Mouse (Mus musculus): ENCODE data around the gene Arhgef25. TPM values are rescaled to one million over a fixed set of nuclear protein-coding genes. Genes with fewer than 3 reads are reported as not detected.
A peak's percentile ranks its signal among the peaks of the same experiment; 100 is the strongest.
"Not testable (repeated sequence)": the region's sequence is repeated elsewhere in the genome, so short reads cannot be mapped to it uniquely, and the experiment has no call there.

The Arhgef25 gene
- polyA plus RNA-seq, 1 experiment from 2014 or later: 30.3 TPM

GRCm38 (mm10) chr10:127170837-127171272 lies 19.0 kb downstream of the Arhgef25 start:
- Histone ChIP-seq H3K9ac (no peak overlapping the region), H3K4me3 (peak overlapping the region; percentile 9), H3K27me3 (peaks cover 40% of the 10 kb centered on the region), H3K4me1 (replicated peaks) (peaks cover 35% of the 10 kb centered on the region), H3K9me3 (no peaks in the 10 kb centered on the region), H3K27ac (replicated peaks) (no peak overlapping the region), H3K36me3 (0 out of 2 replicates have a peak, but pooled peaks cover 3% of the 10 kb centered on the region), H3K4me2 (peak overlapping the region; percentile 48)
- WGBS: 3% methylated on average over 29 of the region's 29 CpGs
- ATAC-seq (ENCODE audit: low FRiP score, low read depth): peak; percentile 17; the same call in 1 of the 2 replicates

GRCm38 (mm10) chr10:127170002-127170401 lies 19.9 kb downstream of the Arhgef25 start:
- H3K4me3 ChIP-seq: peak overlapping the region; percentile 9; the same call in 1 of the 2 replicates
- ATAC-seq (ENCODE audit: low FRiP score, low read depth): no peak
- H3K4me1 ChIP-seq (replicated peaks): peaks cover 38% of the 10 kb centered on the region
- 8% methylated on average over 22 of the region's 22 CpGs for WGBS
- 0 out of 2 replicates have a peak, but pooled peaks cover 3% of the 10 kb centered on the region for H3K36me3 ChIP-seq
- no peaks in the 10 kb centered on the region for H3K9me3 ChIP-seq
- 0 out of 2 replicates have a peak overlapping the region, but pooled peaks have one; percentile 6 for H3K9ac ChIP-seq
- peak overlapping the region; percentile 48 for H3K4me2 ChIP-seq
- H3K27me3 ChIP-seq: peaks cover 40% of the 10 kb centered on the region
- H3K27ac ChIP-seq (replicated peaks): no peak overlapping the region

- 58% methylated on average over 10 of the region's 10 CpGs for WGBS
- Histone ChIP-seq H3K27me3 (peaks cover 40% of the 10 kb centered on the region), H3K27ac (replicated peaks) (no peak overlapping the region), H3K36me3 (0 out of 2 replicates have a peak, but pooled peaks cover 3% of the 10 kb centered on the region), H3K9ac (no peak overlapping the region), H3K4me1 (replicated peaks) (peaks cover 38% of the 10 kb centered on the region), H3K4me2 (peak overlapping the region; percentile 84), H3K9me3 (no peaks in the 10 kb centered on the region), H3K4me3 (0 out of 2 replicates have a peak overlapping the region, but pooled peaks have one; percentile 93)
- ATAC-seq (ENCODE audit: low FRiP score, low read depth): no peak
These were observed 22.2 kb downstream of the Arhgef25 start for GRCm38 (mm10) chr10:127167614-127168192.

DNA sequence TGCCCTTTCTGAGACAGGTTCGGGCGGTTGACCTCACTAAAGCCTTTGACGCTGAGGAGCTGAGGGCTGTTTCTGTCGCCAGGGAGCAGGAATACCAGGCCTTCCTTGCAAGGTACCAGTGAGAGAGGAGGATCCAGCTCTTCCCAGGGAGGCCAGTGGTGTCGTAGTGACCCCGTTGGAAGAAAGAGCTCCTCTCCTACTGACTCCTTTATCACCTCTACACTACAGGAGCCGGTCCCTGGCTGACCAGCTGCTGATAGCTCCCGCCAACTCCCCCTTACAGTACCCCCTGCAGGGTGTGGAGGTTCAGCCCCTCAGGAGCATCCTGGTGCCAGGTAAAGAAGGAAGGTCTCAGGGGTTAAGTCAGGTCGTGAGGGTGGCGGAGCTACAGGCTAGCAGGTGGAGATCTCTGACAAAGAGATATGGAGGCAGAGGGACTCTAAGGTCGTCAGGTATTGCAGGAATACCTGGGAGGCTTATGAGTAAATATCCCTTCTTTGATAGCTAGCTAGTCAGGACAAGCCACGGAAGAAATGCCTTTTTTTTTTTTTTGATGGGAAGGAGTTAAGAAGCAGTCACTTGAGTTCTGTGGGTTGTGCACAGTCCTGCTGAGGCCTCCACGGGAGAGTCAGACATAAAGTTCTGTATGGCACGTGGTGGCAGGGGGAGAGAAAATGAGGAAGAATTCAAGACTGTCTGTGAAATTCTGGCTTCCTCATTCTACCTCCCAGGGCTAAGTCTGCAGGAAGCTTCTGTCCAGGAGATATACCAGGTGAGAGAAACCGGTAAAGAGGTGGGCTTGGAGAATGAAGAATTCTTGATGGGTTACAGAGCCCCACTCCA lies 22.9 kb downstream of the Arhgef25 start:
- ATAC-seq (ENCODE audit: low FRiP score, low read depth): no peak
- Histone ChIP-seq H3K9ac (peak overlapping the region; percentile 98), H3K27me3 (peaks cover 36% of the 10 kb centered on the region), H3K4me1 (replicated peaks) (peaks cover 38% of the 10 kb centered on the region), H3K36me3 (0 out of 2 replicates have a peak, but pooled peaks cover 3% of the 10 kb centered on the region), H3K9me3 (no peaks in the 10 kb centered on the region), H3K4me2 (peak overlapping the region; percentile 84), H3K4me3 (peak overlapping the region; percentile 93), H3K27ac (replicated peaks) (peak overlapping the region; percentile 92)
- WGBS: 25% methylated on average over 15 of the region's 15 CpGs

- ATAC-seq (ENCODE audit: low FRiP score, low read depth): no peak
- Histone ChIP-seq H3K9me3 (no peaks in the 10 kb centered on the region), H3K36me3 (no peaks in the 10 kb centered on the region), H3K4me1 (replicated peaks) (peaks cover 38% of the 10 kb centered on the region), H3K27me3 (peaks cover 34% of the 10 kb centered on the region), H3K4me2 (peak overlapping the region; percentile 84), H3K9ac (peak overlapping the region; percentile 98), H3K4me3 (peak overlapping the region; percentile 93), H3K27ac (replicated peaks) (peak overlapping the region; percentile 92)
- WGBS: 3% methylated on average over 11 of the region's 11 CpGs
These were observed 23.5 kb downstream of the Arhgef25 start for GRCm38 (mm10) chr10:127166404-127166715.

DNA sequence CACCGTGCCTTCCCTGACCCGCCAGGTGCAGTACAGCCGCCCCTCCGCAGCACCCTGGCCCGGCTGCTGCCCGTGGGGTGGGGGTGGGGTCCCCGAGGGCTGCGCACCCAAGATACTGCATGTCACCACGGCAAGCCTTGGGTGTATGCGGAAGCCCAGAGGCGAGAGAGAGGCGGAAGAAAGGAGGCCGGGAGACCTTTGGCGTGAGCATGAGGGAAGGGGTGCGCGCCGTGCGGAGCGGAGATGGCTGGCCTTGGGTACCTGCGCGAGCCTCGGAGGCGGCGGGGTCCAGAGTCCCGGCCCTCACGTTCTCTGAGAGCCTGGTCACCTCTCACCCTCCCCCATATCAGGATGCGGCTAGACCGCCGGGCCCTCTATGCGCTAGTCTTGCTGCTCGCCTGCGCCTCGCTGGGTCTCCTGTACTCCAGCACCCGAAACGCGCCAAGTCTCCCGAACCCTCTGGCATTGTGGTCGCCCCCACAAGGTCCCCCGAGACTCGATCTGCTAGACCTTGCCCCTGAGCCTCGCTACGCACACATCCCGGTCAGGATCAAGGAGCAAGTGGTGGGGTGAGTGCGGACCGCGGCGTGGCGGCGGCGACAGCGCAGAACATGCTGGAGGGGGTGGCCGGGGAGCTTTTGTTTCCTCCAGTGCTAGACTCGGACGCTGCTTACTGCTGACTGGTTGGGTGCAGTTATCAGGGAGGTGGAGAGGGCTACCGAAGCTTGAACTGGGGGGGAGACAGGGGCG lies 24.1 kb downstream of the Arhgef25 start:
- WGBS: under 1% methylated on average over 56 of the region's 56 CpGs

DNA sequence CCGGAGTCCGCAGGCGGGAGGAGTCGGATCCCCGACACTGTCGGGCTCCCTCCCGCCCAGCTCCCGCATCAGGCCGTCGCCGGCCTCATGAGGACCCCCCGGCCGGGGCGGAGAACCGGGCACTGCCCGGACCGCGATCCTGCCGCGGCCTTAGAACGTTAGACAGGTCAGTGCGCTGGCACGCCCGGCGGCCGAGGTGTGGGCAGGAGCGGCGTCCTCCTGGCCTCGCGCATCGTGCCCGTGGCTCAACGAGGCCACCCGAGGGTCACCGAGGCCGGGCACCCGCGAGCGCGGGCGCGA lies 24.6 kb downstream of the Arhgef25 start:
- WGBS: under 1% methylated on average over 42 of the region's 42 CpGs
- Histone ChIP-seq H3K4me2 (peak overlapping the region; percentile 84), H3K9me3 (no peaks in the 10 kb centered on the region), H3K27ac (replicated peaks) (peak overlapping the region; percentile 92), H3K27me3 (peaks cover 26% of the 10 kb centered on the region), H3K4me3 (peak overlapping the region; percentile 93), H3K9ac (peak overlapping the region; percentile 98), H3K4me1 (replicated peaks) (peaks cover 29% of the 10 kb centered on the region), H3K36me3 (no peaks in the 10 kb centered on the region)
- peak; percentile 64 for ATAC-seq (ENCODE audit: low FRiP score, low read depth)

More for the DNA sequence above, 24.1 kb downstream of the Arhgef25 start:
- peak; percentile 57 for ATAC-seq (ENCODE audit: low FRiP score, low read depth)
- no peaks in the 10 kb centered on the region for H3K9me3 ChIP-seq
- peaks cover 34% of the 10 kb centered on the region for H3K4me1 ChIP-seq (replicated peaks)
- peak overlapping the region; percentile 93 for H3K4me3 ChIP-seq
- peaks cover 30% of the 10 kb centered on the region for H3K27me3 ChIP-seq
- peak overlapping the region; percentile 92 for H3K27ac ChIP-seq (replicated peaks)
- H3K9ac ChIP-seq: peak overlapping the region; percentile 98
- peak overlapping the region; percentile 84 for H3K4me2 ChIP-seq
- no peaks in the 10 kb centered on the region for H3K36me3 ChIP-seq

DNA sequence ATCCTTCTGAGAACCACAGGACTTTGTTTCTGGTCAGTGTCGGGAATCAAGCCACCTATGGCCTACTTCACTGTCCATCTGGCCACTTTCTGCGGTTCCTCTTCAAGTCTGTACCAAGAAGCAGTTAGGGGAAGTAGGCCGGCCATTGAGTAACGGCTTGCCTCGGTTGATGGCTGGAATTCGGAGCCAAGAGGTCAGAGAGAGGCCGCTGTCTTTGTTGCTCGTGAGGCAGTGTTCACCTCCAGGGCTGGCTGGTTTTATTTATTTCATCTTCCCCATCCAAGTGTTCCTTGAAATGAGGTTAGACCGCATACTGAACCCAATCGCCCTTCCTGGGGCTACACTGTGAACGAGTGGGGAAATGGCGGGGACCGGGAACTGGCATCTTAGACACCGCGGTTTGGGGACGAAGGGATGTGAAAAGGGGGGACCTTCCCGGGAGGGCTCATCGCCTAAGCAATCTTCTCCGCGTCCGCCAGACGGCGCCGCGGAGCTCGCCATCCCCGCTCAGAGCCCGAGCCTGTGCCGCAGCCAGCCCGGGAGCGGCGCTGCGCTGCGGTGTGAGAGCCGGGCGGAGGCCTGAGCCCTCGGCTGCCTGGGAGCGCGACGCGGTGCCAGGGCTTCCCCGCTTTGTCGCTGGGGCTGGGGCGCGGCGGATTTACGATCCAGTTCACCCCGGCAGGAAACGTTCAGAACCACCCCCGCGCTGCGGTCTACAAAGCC lies 25.1 kb downstream of the Arhgef25 start, which contains the start of gene B4galnt1:
B4galnt1 (plus strand) TSS at position 595 of the 723 bp plus-strand sequence.
- Histone ChIP-seq H3K4me3 (peak within 1 kb of the TSS; percentile 93), H3K27ac (replicated peaks) (peak within 1 kb of the TSS; percentile 92), H3K4me1 (replicated peaks) (peaks cover 25% of the 10 kb centered on the region), H3K4me2 (peak within 1 kb of the TSS; percentile 84), H3K27me3 (peaks cover 22% of the 10 kb centered on the region), H3K9me3 (no peaks in the 10 kb centered on the region), H3K36me3 (no peaks in the 10 kb centered on the region), H3K9ac (peak within 1 kb of the TSS; percentile 98)
- 2% methylated on average over 37 of the region's 52 CpGs for WGBS
- ATAC-seq (ENCODE audit: low FRiP score, low read depth): peak; percentile 89

DNA sequence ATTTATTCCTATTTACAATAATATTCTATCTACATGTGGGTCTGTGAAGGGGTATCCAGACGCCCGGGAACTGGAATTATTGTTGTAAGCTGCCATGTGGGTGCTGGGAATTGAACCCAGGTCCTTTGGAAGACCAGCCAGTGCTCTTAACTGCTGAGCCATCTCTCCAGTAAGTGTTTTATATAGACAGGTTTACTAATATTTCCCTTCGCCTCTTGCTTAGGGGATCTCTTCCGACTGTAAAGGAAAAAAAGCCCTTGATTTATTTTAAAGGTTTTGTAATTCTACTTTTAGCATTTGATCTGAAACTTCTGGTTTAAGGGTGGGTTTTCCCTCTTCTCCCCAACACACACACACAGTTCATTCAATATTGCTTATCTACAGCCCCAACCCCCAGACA lies 25.7 kb downstream of the Arhgef25 start:
- Histone ChIP-seq H3K9me3 (no peaks in the 10 kb centered on the region), H3K36me3 (no peaks in the 10 kb centered on the region), H3K4me2 (peak overlapping the region; percentile 84), H3K27me3 (peaks cover 17% of the 10 kb centered on the region), H3K4me1 (replicated peaks) (peaks cover 25% of the 10 kb centered on the region), H3K27ac (replicated peaks) (peak overlapping the region; percentile 92; the same call in 1 of the 2 replicates), H3K9ac (no peak overlapping the region), H3K4me3 (peak overlapping the region; percentile 93; the same call in 1 of the 2 replicates)
- no peak for ATAC-seq (ENCODE audit: low FRiP score, low read depth)
- WGBS: 93% methylated on average over 4 of the region's 4 CpGs

GRCm38 (mm10) chr10:127162771-127163261 lies 27.1 kb downstream of the Arhgef25 start:
- H3K27me3 ChIP-seq; H3K27ac ChIP-seq (replicated peaks); H3K4me3 ChIP-seq; ATAC-seq (ENCODE audit: low FRiP score, low read depth); H3K36me3 ChIP-seq; H3K9ac ChIP-seq; H3K4me2 ChIP-seq; H3K9me3 ChIP-seq: not testable (repeated sequence)
- WGBS: 68% methylated on average over 7 of the region's 7 CpGs
- H3K4me1 ChIP-seq (replicated peaks): peaks cover 21% of the 10 kb centered on the region

- ATAC-seq (ENCODE audit: low FRiP score, low read depth): no peak
- H3K9me3 ChIP-seq: no peaks in the 10 kb centered on the region
- no peak overlapping the region for H3K4me3 ChIP-seq
- no peaks in the 10 kb centered on the region for H3K36me3 ChIP-seq
- 82% methylated on average over 3 of the region's 3 CpGs for WGBS
- H3K27me3 ChIP-seq: no peaks in the 10 kb centered on the region
- H3K4me1 ChIP-seq (replicated peaks): peaks cover 3% of the 10 kb centered on the region; the same call in 1 of the 2 replicates
- H3K4me2 ChIP-seq: no peak overlapping the region
- no peak overlapping the region for H3K27ac ChIP-seq (replicated peaks)
- no peak overlapping the region for H3K9ac ChIP-seq
These were observed 29.2 kb downstream of the Arhgef25 start for GRCm38 (mm10) chr10:127160728-127161127.

Measured in hindbrain, embryonic 15.5 days (tissue).